8 mouse cellular contexts compared by ENCODE assay signal in the genomic region with DNA sequence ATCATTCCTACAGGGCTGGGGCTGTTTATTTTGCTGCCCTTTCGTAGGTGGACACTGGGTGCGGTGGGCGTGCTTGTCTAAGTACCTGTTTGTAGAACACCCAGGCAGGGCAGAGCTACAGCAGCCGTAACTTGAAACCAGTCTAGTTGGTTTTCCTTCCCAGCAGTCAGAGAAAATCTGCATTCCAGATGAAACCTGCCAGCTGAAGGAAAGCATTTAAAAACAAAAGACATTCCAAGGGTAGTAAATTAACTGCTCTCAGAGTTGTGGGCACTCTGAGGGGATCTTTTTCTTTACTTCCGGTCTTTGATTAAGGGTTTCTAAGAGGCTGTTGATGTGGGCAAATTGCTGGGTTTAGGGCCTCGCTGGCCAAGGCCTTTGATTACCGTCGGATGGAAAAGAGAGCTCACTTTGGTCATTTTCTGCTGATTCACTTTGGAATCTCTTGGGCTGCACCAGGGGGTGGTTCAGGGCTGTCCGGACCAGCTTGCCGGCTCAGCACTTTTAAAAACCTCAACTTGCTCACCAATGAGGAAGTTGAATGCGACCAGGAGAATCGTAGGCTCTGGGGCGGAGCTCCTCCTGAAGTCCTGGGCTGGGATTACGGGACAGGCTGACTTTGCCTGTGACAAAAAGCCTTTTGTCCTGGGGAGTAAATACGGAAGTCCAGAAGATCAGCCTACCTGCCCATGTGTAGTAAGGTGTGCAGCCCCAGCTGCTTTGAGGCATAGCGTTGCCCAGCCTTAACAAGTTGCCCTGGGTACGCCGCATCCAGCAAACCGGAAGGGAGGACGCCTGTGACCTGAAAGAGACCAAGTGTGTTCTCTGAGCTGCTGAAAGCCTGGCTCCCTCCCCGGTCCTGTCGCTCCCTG.
DNase-seq lines count a peak whose midpoint lies in the region; ATAC-seq and TF ChIP-seq lines count a peak whose summit lies in the region.

No protein-coding gene starts in this region.

- H3K27me3 ChIP-seq in E14TG2a.4 (ENCODE audit: insufficient read depth, low read length) = peaks cover 7% of the 10 kb centered on the region; the same call in 1 of the 2 replicates
- H3K27me3 ChIP-seq in liver, embryonic 13.5 days = no peaks in the 10 kb centered on the region

- DNase-seq in gastrocnemius, postnatal 14 days = peak; percentile 36
- DNase-seq in hindlimb bud, embryonic 11.5 days (ENCODE audit: extremely low spot score, low read depth, low spot score) = peak; percentile 83
- no peak for DNase-seq in liver, embryonic 13.5 days
- DNase-seq in natural killer cell, adult 2 months (ENCODE audit: low spot score in 2 of 2) = peak; percentile 6 to 25
- DNase-seq in right cerebral cortex, postnatal 36 days (ENCODE audit: low spot score in 2 of 2) = no peak
- DNase-seq in c-Kit-positive CD71-positive TER-119-positive erythroid progenitor cells, embryonic 14.5 days (ENCODE audit: low spot score) = no peak

- peak overlapping the region; percentile 73 for H3K4me3 ChIP-seq in E14TG2a.4 (replicated peaks; ENCODE audit: low read length)
- H3K4me3 ChIP-seq in bone marrow macrophage, adult 2 months (ENCODE audit: insufficient read depth, low read length) = peak overlapping the region; percentile 82
- peak overlapping the region; percentile 41 for H3K4me3 ChIP-seq in liver, embryonic 13.5 days (replicated peaks)

- peak overlapping the region; percentile 56 for H3K4me2 ChIP-seq in liver, embryonic 13.5 days

- no peaks in the 10 kb centered on the region for H3K9me3 ChIP-seq in E14TG2a.4 (ENCODE audit: low read length)
- H3K9me3 ChIP-seq in liver, embryonic 13.5 days (replicated peaks) = no peaks in the 10 kb centered on the region

- peaks cover 26% of the 10 kb centered on the region for H3K4me1 ChIP-seq in E14TG2a.4 (replicated peaks; ENCODE audit: low read depth, low read length)
- H3K4me1 ChIP-seq in bone marrow macrophage, adult 2 months (ENCODE audit: control insufficient read depth, insufficient read depth, low read length) = peaks cover 29% of the 10 kb centered on the region
- H3K4me1 ChIP-seq in liver, embryonic 13.5 days (replicated peaks) = no peaks in the 10 kb centered on the region

- H3K9ac ChIP-seq in liver, embryonic 13.5 days = peak overlapping the region; percentile 33; the same call in 1 of the 2 replicates

- TF ChIP-seq POLR2A in bone marrow macrophage, adult 2 months (IDR thresholded peaks at IDR 0.05; ENCODE audit: borderline replicate concordance, low read depth, low read length) = no peak

- peak; percentile 55; the same call in 1 of the 2 replicates for ATAC-seq in liver, embryonic 13.5 days (ENCODE audit: low read depth)

- H3K27ac ChIP-seq in bone marrow macrophage, adult 2 months (ENCODE audit: insufficient read depth, low read depth, low read length) = peak overlapping the region; percentile 80
- H3K27ac ChIP-seq in liver, embryonic 13.5 days = no peak overlapping the region

- intact Hi-C loops in gastrocnemius, postnatal 14 days (cut with DNase I; ENCODE audit: low total_unique reads) = no loop called here

- H3K36me3 ChIP-seq in E14TG2a.4 (ENCODE audit: insufficient read depth, low read length) = no peaks in the 10 kb centered on the region
- H3K36me3 ChIP-seq in liver, embryonic 13.5 days = no peaks in the 10 kb centered on the region

- WGBS in liver, embryonic 13.5 days (ENCODE audit: insufficient replicate concordance) = 11% methylated on average over 22 of the region's 22 CpGs

- TF ChIP-seq CTCF in E14TG2a.4 (conservative IDR thresholded peaks at IDR 0.05; ENCODE audit: low read length) = no peak
- no peak for TF ChIP-seq CTCF in bone marrow macrophage, adult 2 months (IDR thresholded peaks at IDR 0.05; ENCODE audit: low read depth, low read length)

Comparison
In these comparisons a context has a peak if more than half of its experiments do, and no peak if none do; other contexts are left out.
1. DNase-seq: peak in gastrocnemius, postnatal 14 days (single experiment), hindlimb bud, embryonic 11.5 days (single experiment) and natural killer cell, adult 2 months (2 of 2); none in liver, embryonic 13.5 days (single experiment), right cerebral cortex, postnatal 36 days (0 of 2) and c-Kit-positive CD71-positive TER-119-positive erythroid progenitor cells, embryonic 14.5 days (single experiment).
2. Peak in every context shown above with its lines, with median percentiles within 50 percentile points of each other: H3K4me3 ChIP-seq.